Mouse (Mus musculus): ENCODE results near the gene Olfr148. TPM values are rescaled to one million over a fixed set of nuclear protein-coding genes. Genes with fewer than 3 reads are reported as not detected.

Olfr148 gene
- polyA plus RNA-seq (2014; fragmentation: Nextera tagmentation; extraction: Ambion mirVana), result not detected in 2 replicates

DNA sequence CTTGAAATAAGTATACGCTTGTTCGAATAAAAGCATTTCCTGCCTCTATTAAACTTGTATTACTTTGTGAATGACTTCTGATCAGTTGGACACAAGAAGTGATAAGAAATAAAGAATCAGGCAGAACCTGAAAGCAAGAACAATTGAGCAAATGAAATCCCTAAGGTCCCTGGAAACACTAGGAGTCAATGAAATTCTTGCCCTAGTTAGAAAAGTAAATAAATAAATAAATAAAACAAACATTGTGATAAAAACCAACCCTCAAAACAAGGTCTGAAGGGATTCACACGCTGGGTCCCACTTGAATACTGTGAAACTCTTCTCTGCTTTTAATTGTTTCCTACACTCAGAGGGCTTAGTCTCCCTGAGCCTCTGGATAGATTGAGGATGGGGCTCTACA is at the start of gene Olfr148:
Gene Olfr148, plus strand, starts transcription at position 301 of the 400 bp plus-strand sequence.
- H3K27ac ChIP-seq (ENCODE audit: low read depth), result no peak within 1 kb of the TSS
- no peaks in the 10 kb centered on the region for H3K4me1 ChIP-seq (ENCODE audit: insufficient read depth)
- H3K27me3 ChIP-seq (ENCODE audit: insufficient read depth, low read length), result no peaks in the 10 kb centered on the region
- no peak within 1 kb of the TSS for H3K4me2 ChIP-seq
- DNase-seq (no peak), ATAC-seq (ENCODE audit: insufficient read depth) (no peak)
- no peaks in the 10 kb centered on the region for H3K36me3 ChIP-seq (ENCODE audit: insufficient read depth)
- no peak within 1 kb of the TSS for H3K4me3 ChIP-seq (ENCODE audit: low read depth, low read length)
- H3K9me3 ChIP-seq (ENCODE audit: low read depth, low read length), result no peaks in the 10 kb centered on the region
- no peak within 1 kb of the TSS for H3K9ac ChIP-seq
- 72% methylated on average over 3 of the region's 3 CpGs for WGBS
- TF ChIP-seq CTCF (IDR thresholded peaks at IDR 0.05; ENCODE audit: low read depth), result no peak

DNA sequence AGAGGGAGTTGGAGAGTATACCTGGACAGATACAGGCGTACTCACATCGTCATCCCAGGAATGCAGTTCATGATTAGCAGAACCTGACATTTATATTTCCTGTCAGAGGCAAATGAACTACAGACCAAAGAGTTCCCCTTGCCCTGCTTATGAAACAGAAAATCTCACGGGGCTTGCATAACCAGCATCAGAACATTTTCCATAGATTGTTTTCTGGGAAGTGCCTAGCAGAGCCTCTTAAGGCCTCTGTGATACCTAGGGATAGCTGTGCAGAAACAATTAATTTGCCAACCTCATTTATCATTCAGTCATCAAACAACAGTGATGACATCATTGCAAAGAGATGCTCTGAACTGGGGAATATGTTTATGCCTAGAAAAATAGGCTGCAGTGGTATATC is 35.0 kb upstream of the Olfr148 start, which contains the start of gene Olfr959:
Gene Olfr959, minus strand, starts transcription at position 101 of the 400 bp plus-strand sequence.
- 64% methylated on average over 3 of the region's 3 CpGs for WGBS
- TF ChIP-seq CTCF (IDR thresholded peaks at IDR 0.05; ENCODE audit: low read depth), result no peak
- no peak for ATAC-seq (ENCODE audit: insufficient read depth)

DNA sequence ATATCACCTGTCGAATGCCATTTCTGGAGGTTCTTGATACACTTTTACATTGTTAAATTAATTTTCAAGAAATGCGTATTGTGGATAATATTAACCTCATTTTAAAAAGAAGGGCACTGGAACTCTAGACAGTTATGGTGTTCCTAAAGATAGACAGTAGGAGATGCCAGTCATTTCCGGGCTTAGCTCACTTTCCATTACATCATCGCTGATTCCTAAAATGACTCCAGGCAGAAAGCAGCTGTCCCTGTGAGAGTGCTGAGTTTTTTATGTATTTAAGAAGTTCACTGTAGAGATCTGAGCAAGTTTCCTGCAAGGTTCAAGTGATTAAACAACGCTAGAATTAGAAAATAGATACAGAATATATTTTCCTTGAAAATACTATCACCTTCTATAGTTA is 33.4 kb upstream of the Olfr148 start:
- Histone ChIP-seq H3K4me2 (no peak overlapping the region), H3K9ac (no peak overlapping the region), H3K4me3 (ENCODE audit: low read depth, low read length) (no peak overlapping the region), H3K9me3 (ENCODE audit: low read depth, low read length) (no peaks in the 10 kb centered on the region), H3K4me1 (ENCODE audit: insufficient read depth) (no peaks in the 10 kb centered on the region), H3K27ac (ENCODE audit: low read depth) (no peak overlapping the region), H3K27me3 (ENCODE audit: insufficient read depth, low read length) (no peaks in the 10 kb centered on the region), H3K36me3 (ENCODE audit: insufficient read depth) (no peaks in the 10 kb centered on the region)
- TF ChIP-seq CTCF (IDR thresholded peaks at IDR 0.05; ENCODE audit: low read depth), result no peak
- WGBS, result 86% methylated on average over 5 of the region's 5 CpGs
- DNase-seq (no peak), ATAC-seq (ENCODE audit: insufficient read depth) (no peak)

More for the DNA sequence above, 35.0 kb upstream of the Olfr148 start, which contains the start of gene Olfr959:
- H3K36me3 ChIP-seq (ENCODE audit: insufficient read depth), result no peaks in the 10 kb centered on the region
- no peak within 1 kb of the TSS for H3K4me3 ChIP-seq (ENCODE audit: low read depth, low read length)
- no peaks in the 10 kb centered on the region for H3K9me3 ChIP-seq (ENCODE audit: low read depth, low read length)
- H3K27ac ChIP-seq (ENCODE audit: low read depth), result no peak within 1 kb of the TSS
- DNase-seq, result no peak
- H3K27me3 ChIP-seq (ENCODE audit: insufficient read depth, low read length), result no peaks in the 10 kb centered on the region
- no peak within 1 kb of the TSS for H3K9ac ChIP-seq
- H3K4me2 ChIP-seq, result no peak within 1 kb of the TSS
- no peaks in the 10 kb centered on the region for H3K4me1 ChIP-seq (ENCODE audit: insufficient read depth)

DNA sequence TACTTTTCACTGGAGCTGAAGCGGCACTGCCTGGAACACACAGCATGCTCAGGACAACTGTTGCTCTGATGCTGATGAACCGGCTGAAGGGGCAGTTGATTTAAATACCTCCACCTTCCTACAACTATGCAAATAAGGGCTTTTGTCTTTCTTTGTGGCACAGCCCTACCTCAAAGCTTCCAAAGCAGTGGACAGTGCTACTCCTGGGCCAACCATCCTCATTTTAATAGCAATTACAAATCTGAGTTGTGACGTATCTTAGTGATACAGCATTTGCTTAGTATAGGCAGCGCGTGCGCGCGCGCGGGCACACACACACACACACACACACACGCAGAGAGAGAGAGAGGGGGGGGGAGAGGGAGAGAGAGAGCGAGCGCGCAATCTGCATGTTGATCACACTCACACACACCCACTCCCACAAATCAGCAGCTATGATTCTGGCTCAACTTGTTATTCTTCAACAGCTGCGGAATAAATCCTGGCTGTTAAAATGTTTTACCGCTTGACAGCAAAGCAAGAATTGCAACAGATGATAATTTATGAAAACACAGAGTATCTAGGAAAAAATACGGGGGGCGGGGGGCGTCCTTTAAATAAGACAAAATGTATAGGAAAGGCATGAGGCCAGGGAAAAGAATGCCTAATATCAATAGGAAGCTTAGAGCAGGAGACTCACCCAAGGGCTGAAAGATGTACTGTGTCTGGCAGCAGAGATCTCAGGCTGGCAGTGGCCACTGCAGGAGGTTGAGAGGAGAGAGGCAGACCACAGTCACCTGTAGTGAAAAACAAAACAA is 7.7 kb upstream of the Olfr148 start:
- Histone ChIP-seq H3K27ac (ENCODE audit: low read depth) (no peak overlapping the region), H3K4me3 (ENCODE audit: low read depth, low read length) (peak overlapping the region; percentile 37), H3K9ac (peak overlapping the region; percentile 28; the same call in 1 of the 2 replicates), H3K9me3 (ENCODE audit: low read depth, low read length) (no peaks in the 10 kb centered on the region), H3K36me3 (ENCODE audit: insufficient read depth) (no peaks in the 10 kb centered on the region), H3K4me1 (ENCODE audit: insufficient read depth) (no peaks in the 10 kb centered on the region), H3K4me2 (peak overlapping the region; percentile 74), H3K27me3 (ENCODE audit: insufficient read depth, low read length) (no peaks in the 10 kb centered on the region)
- WGBS, result under 1% methylated on average over 19 of the region's 19 CpGs
- no peak for TF ChIP-seq CTCF (IDR thresholded peaks at IDR 0.05; ENCODE audit: low read depth)
- ATAC-seq (ENCODE audit: insufficient read depth) (peak; percentile 75), DNase-seq (peak; percentile 50)

- Histone ChIP-seq H3K27ac (ENCODE audit: low read depth) (no peak overlapping the region), H3K27me3 (ENCODE audit: insufficient read depth, low read length) (no peaks in the 10 kb centered on the region), H3K36me3 (ENCODE audit: insufficient read depth) (no peaks in the 10 kb centered on the region), H3K4me2 (peak overlapping the region; percentile 74), H3K9ac (peak overlapping the region; percentile 34), H3K9me3 (ENCODE audit: low read depth, low read length) (no peaks in the 10 kb centered on the region), H3K4me1 (ENCODE audit: insufficient read depth) (no peaks in the 10 kb centered on the region), H3K4me3 (ENCODE audit: low read depth, low read length) (peak overlapping the region; percentile 37)
- no peak for TF ChIP-seq CTCF (IDR thresholded peaks at IDR 0.05; ENCODE audit: low read depth)
- under 1% methylated on average over 9 of the region's 9 CpGs for WGBS
- peak; percentile 65 for DNase-seq
- peak; percentile 90 for ATAC-seq (ENCODE audit: insufficient read depth)
Measured at GRCm38 (mm10) chr9:39603333-39603845, 7.1 kb upstream of the Olfr148 start.

DNA sequence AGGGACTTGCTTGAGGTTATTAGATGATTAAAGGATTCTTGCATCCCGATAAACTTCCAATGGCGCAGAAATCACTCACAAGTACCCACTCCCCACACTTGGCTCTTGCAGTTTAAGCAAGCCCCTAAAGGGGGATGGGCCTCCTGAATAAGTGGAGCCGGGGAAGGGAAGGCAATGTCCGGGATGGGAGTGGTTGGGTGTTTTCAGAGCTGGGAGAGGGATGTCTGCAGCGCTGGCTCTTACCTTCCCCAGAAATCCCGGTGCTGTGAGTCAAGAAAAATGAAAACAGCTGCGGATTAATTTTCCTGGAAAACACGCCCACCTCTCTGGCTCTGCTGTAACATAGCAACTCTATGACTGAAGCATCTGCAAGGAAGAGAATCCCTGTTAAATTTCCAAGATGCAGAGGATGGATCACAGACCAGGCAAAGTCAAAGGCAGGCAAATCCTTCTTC is 6.4 kb upstream of the Olfr148 start, which contains the start of gene AW551984:
Gene AW551984, minus strand, starts transcription at position 405 of the 455 bp plus-strand sequence.
- H3K4me1 ChIP-seq (ENCODE audit: insufficient read depth), result no peaks in the 10 kb centered on the region
- no peaks in the 10 kb centered on the region for H3K27me3 ChIP-seq (ENCODE audit: insufficient read depth, low read length)
- H3K9ac ChIP-seq, result peak within 1 kb of the TSS; percentile 34
- no peak for TF ChIP-seq CTCF (IDR thresholded peaks at IDR 0.05; ENCODE audit: low read depth)
- ATAC-seq (ENCODE audit: insufficient read depth), result peak; percentile 79
- H3K9me3 ChIP-seq (ENCODE audit: low read depth, low read length), result no peaks in the 10 kb centered on the region
- peak within 1 kb of the TSS; percentile 37 for H3K4me3 ChIP-seq (ENCODE audit: low read depth, low read length)
- peak within 1 kb of the TSS; percentile 74 for H3K4me2 ChIP-seq
- DNase-seq, result peak; percentile 51
- 0% methylated on average over 8 of the region's 8 CpGs for WGBS
- H3K27ac ChIP-seq (ENCODE audit: low read depth), result peak within 1 kb of the TSS; percentile 18; the same call in 1 of the 2 replicates
- H3K36me3 ChIP-seq (ENCODE audit: insufficient read depth), result no peaks in the 10 kb centered on the region

DNA sequence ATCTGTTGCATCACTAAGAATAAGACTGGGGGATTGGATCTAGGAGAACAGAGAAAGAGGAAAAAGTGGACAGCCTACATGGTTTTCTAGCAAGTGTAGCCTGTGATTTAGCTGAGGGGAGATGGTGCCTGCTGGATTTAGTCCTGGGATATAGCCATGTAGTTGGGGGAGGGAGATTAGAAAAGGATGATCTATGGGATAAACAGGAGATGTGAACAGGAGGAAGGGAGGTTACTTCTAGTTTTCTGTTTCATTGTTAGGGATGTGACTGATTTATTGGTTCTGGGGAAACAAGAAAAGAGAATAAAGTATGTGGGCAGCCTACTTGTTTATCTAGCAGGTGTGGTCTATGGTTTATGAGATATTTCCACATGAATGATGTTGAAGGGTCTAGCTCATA is 2.0 kb upstream of the Olfr148 start:
- DNase-seq (no peak), ATAC-seq (ENCODE audit: insufficient read depth) (no peak)
- TF ChIP-seq CTCF (IDR thresholded peaks at IDR 0.05; ENCODE audit: low read depth), result no peak
- no peaks in the 10 kb centered on the region for H3K9me3 ChIP-seq (ENCODE audit: low read depth, low read length)
- no peak overlapping the region for H3K4me3 ChIP-seq (ENCODE audit: low read depth, low read length)
- no peak overlapping the region for H3K27ac ChIP-seq (ENCODE audit: low read depth)
- no peak overlapping the region for H3K9ac ChIP-seq
- no peaks in the 10 kb centered on the region for H3K4me1 ChIP-seq (ENCODE audit: insufficient read depth)
- H3K4me2 ChIP-seq, result no peak overlapping the region
- no peaks in the 10 kb centered on the region for H3K36me3 ChIP-seq (ENCODE audit: insufficient read depth)
- H3K27me3 ChIP-seq (ENCODE audit: insufficient read depth, low read length), result no peaks in the 10 kb centered on the region
